Mouse (Mus musculus) heart, postnatal 4 days (tissue): Measurements from ENCODE around the gene Rassf7. TPM values are rescaled to one million over a fixed set of nuclear protein-coding genes. Genes with fewer than 3 reads are reported as not detected.
A peak's percentile ranks its signal among the peaks of the same experiment; 100 is the strongest.
"Not testable (repeated sequence)": the region's sequence is repeated elsewhere in the genome, so short reads cannot be mapped to it uniquely, and the experiment has no call there.

ENCODE experiments used
- DNase-seq: peaks from one replicate; pipeline ENCODE4 v3.0.0; 2021
- microRNA-seq, 2 experiments: library from miRNA; unstranded; fragments of <30 nt; microRNA quantifications; one replicate each; pipeline ENCODE4 v1.2.0; 2021 to 2022
- total RNA-seq, 2 experiments: library from RNA; stranded (reverse); gene quantifications; 2 replicates each; pipeline ENCODE4 v1.2.3; 2021

Rassf7 gene
- total RNA-seq, 2 experiments from 2014 or later, result 4.1 to 6.1 TPM

DNA sequence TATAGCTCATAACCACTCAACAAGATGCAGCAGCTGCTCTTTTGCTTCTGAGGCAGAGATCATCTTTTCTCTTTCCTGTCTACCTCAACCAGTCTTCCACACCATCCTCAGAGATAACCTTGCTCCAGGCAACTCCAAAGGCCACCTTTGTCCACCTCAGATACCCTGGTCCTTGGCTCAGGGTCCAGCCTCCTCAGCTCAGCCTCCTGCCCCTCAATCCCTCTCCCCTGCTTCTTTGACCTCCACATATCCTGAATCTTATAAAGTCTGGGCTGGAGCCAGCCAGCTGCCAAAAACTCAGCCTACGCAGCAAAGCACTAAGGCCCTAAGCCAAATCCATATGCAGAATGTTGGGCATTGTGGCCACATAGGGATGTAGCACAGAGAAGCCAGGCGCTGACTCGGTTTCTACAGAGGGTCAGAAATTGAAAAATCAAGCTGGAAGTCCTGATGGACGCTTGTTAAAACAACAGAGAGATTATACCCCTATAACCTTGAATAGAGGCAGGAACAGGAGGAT is 7.1 kb downstream of the Rassf7 start:
- no peak for DNase-seq

DNA sequence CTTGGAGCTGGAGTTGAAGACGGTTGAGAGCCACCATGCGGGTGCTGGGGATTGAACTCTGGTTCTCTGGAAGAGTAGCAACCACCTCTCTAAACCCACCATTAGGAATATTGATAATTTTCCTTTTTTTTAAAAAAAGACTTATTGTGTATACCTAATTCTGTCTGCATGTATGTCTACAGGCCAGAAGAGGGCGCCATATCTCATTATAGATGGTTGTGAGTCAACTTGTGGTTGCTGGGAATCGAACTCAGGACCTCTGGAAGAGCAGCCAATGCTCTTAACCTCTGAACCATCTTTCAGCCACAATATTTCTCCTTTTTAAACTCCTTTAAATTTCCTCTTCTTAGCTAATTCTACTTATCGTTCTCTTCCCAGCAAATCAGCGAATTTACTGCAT is 10.9 kb downstream of the Rassf7 start:
- no peak for DNase-seq

DNA sequence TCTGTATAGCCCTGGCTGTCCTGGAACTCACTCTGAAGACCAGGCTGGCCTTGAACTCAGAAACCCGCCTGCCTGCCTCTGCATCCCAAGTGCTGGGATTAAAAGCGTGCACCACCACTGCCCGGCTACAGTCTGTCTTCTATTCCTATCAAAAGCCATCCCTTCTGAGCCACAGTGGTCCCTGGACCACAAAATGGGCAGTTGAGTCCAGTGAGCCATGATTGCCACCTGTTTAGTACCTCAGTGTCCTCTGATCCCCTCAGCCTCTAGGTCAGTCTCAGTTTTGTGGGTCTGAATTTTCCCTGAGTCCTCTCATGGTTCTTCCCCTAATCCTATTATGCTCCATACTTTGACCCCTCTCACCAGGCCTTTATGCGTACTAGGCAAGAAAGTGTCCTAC is 12.1 kb downstream of the Rassf7 start:
- DNase-seq, result no peak

- peak; percentile 97 for DNase-seq
Measured at GRCm38 (mm10) chr7:141228279-141229067, 12.8 kb downstream of the Rassf7 start, which contains the start of gene Phrf1. Gene Phrf1, plus strand, starts transcription at chr7:141228784.

DNA sequence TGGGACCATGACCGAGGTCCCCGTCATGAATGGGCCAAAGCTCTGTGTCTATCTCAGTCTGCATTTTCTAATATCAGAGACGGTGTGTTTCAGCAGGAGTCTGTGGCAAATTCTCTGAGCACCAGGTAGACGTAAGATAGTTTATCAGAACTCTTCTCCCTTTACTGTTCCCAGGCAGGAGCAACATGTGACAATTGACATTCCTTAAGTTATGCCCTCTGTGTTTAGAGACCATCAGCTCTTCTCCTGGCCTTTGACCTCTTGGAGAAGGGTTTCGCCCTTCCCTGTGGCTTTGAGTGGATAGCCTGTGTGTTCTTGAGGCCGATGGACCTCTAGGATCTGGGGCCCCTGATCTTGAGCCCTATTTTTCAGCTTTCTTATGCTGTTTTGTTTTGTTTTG is 14.0 kb downstream of the Rassf7 start:
- no peak for DNase-seq

DNA sequence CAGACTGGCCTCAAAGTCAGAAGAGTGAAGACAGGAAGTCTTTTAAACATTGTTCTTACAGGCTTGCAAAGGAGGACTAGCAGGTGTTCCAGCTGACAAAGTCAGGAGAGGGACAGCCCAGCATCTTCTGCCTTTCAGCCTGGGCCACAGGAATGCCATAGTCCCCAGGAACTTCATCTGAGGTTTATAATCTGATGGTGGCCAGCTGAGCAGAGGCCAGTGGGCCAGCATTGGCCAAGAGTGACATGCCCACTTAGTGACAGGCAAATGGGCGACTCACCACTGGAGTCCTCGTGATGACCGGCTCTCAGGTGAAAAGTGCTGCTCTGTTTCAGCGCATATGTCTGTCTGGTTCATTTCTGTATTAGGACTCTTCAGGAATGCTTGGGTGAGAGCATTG is 14.9 kb downstream of the Rassf7 start:
- no peak for DNase-seq

DNA sequence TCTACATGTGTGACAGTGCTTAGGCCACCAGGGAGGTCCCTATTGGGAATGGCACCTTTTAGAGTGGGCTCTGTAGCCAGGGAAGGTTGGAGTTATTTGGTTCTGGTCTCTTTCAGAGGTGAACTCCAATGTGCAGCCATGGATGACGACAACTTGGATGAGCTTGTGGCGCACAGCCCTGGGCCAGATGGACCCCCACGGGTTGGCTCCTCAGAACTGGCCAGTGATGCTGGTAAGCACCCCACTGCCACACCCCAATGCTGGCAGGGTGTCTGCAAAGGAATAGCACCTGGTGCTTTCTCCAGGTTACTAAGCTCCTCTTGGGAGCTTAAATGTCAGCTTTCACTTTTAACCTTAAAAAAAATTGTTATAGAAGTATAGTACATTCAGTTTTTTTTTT is 15.5 kb downstream of the Rassf7 start:
- DNase-seq, result no peak

DNA sequence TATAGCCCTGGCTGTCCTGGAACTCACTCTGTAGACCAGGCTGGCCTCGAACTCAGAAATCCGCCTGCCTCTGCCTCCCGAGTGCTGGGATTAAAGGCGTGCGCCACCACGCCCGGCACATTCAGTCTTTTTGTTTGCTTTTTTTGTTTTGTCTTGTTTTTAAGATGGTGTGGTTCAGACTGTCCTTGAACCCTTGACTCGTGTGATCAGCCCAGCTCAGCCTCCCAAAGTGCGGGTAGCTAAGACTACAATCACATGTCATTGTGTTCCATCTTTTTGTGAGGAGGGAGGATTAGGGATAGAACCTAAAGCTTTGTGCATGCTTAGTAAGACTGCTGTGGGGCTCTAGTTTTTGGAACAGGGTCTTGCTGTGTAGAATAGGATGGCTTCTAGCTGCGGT is 15.9 kb downstream of the Rassf7 start:
- DNase-seq, result no peak

- DNase-seq, result not testable (repeated sequence)
Measured at GRCm38 (mm10) chr7:141250486-141250885, 34.8 kb downstream of the Rassf7 start.

- no peak for DNase-seq
Measured at GRCm38 (mm10) chr7:141256159-141256558, 40.5 kb downstream of the Rassf7 start.

DNA sequence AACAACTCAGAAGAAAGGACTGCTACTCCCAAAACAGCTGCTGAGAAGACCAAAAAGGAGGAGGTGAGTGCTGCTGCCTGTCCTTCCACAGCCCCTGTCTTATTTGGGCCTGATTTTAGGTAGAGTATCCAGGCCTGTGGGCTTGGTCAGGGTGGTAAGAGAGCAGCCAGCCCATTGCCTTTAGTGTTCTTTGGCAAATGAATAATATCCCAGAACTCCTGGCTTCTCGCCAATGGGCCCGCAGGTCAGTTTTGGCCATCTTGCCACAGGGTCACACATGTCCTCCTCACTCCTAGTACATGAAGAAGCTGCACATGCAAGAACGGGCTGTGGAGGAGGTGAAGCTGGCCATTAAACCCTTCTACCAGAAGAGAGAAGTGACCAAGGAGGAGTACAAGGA is 45.8 kb downstream of the Rassf7 start:
- no peak for DNase-seq

- DNase-seq, result peak; percentile 8
Measured at GRCm38 (mm10) chr7:141263640-141264039, 48.0 kb downstream of the Rassf7 start.

DNA sequence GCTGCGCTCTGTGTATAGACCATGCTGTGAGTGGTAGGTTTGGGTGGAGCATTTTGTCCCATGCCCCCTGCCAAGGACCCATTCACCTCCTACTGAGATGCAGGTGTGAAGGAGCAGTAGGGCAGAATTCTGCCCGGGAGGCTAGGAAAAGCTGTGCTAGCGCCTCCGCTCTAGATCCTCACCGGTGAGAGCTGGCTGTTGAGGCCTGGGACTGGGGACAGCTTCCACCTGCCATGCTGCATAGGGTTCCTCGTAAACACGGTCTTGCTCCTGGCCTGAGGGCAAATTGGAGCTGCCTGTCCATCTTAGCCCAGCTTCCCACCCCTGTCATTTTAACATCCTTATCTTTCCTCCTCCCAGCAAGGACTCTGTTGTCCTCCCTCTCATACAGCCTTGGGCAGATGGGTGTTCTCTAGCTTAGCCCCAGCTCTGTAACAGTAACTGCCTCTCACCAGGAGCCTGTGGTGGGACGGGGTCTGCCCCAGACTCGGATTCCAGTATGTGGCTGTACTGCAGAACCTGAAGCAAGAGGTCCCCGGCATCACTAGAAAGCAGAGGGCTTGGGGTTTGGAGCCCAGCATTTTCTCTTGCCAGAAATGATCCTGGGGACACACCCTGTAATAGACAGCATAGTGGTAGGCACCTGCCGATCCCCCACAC is 48.5 kb downstream of the Rassf7 start:
- DNase-seq, result no peak

DNA sequence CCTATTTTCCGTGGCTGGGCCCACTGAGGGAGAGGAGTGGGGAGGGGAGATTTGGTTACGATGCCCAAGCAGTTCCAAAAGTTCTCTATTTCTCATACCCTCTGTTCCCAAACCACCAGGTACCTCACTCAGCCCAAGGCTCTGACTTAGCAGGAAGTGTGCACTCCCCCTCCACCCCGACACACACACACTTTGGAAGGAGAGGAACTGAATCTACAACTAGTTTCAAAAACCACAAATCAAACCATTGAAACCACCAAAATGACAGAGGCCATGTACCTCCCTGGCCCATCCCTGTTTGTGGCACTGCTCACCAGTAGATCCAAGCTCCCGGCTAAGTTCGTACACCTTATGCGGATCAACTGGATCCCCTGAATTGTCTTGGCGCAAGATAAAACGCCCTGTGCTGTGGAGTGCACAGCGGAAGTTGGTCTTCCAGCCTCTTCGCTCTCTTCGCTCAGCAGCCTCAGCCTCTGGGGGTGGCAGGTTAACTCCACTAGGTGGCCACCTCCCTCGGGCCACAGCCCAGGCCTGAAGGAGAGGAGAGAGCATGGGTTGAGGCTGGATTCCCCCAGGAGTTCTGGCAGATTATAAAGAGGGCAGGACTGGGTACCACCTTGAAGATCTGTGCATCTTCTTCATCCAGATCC is 49.2 kb downstream of the Rassf7 start:
- peak; percentile 55 for DNase-seq

- no peak for DNase-seq
Measured at GRCm38 (mm10) chr7:141265411-141265738, 49.7 kb downstream of the Rassf7 start.

DNA sequence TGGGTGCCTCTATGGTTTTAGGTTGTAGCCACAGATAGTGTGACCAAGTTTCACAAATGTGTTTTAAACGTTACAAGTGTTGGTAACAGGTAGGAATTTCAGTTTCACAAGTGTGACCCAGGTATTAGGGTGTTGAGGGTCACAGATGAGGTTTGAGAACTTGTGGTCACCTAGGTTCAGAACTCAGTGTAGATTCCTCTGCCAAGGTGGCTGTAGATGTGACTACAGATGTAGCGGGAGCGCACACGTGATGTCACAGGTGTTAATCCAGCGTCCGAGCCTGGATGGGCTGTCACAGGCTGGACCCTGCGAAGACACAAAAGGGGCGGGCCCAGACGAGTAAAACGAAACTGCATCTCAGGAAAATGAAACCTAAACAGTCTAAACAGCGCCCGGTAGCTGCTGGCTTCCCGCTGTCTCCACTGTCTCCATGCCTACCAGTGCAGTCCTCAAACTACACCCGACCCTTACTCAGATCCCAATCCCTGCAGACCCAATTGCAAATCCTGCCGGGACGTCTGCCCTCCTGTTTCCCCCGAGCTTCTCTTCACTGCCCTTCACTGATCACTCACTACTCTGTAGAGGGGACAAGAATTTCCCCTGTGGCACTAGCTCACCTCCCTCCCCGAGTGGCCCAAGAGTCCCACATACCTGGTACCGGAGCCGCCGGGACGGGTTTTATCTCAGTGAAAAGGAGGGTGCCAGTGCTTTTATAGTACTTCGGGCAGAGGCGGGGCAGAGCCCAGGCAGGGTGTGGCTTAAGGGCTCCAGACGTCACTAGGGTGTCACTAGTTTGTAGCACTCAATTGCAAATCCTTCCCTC is 50.3 kb downstream of the Rassf7 start, which contains the start of gene Irf7:
Irf7 (minus strand) TSS at position 743 of the 823 bp plus-strand sequence.
- peak; percentile 65 for DNase-seq

Small RNA genes within 50 kb of the gene (microRNA-seq; reads per million reads assigned to microRNA genes)
- gene Mir210, result 802 to 1,491 reads per million in 2 experiments

Other genes with a start within 250 kb of the Rassf7 start
- 1 to 10 TPM; 2.6 to 3.0 TPM for gene Ifitm1, start 248.6 kb upstream of the Rassf7 start, total RNA-seq
- 10 to 100 TPM; 79.3 to 83.8 TPM for gene Ifitm3, start 205.1 kb upstream of the Rassf7 start, total RNA-seq
- under 1 TPM in 1 of 2 experiments, not detected in 1; 0.56 TPM for gene Ifitm6, start 197.9 kb upstream of the Rassf7 start, total RNA-seq
- gene Gm17387, start 186.7 kb upstream of the Rassf7 start, total RNA-seq, result not detected
- gene B4galnt4, start 154.8 kb upstream of the Rassf7 start, total RNA-seq, result under 1 TPM; 0.26 to 0.54 TPM
- gene Pkp3, start 137.6 kb upstream of the Rassf7 start, total RNA-seq, result under 1 TPM in 1 of 2 experiments, not detected in 1; 0.23 TPM
- 1 to 10 TPM; 3.3 to 4.3 TPM for gene Sigirr, start 115.3 kb upstream of the Rassf7 start, total RNA-seq
- under 1 TPM in 1 of 2 experiments, not detected in 1; 0.20 TPM for gene Ano9, start 98.1 kb upstream of the Rassf7 start, total RNA-seq
- gene Ptdss2, start 93.5 kb upstream of the Rassf7 start, total RNA-seq, result 10 to 100 TPM; 40.2 to 42.5 TPM
- gene Rnh1, start 43.0 kb upstream of the Rassf7 start, total RNA-seq, result 10 to 100 TPM; 73.9 to 84.0 TPM
- 100 to 1,000 TPM; 105 to 119 TPM for gene Hras, start 21.9 kb upstream of the Rassf7 start, total RNA-seq
- gene Lrrc56, start 21.7 kb upstream of the Rassf7 start, total RNA-seq, result 1 to 10 TPM; 4.3 to 4.5 TPM
- gene Lmntd2, start 1.8 kb upstream of the Rassf7 start, total RNA-seq, result not detected
- 10 to 100 TPM; 44.3 to 52.2 TPM for gene Phrf1, start 12.9 kb downstream of the Rassf7 start, total RNA-seq
- 1 to 10 TPM; 1.3 to 1.4 TPM for gene Irf7, start 50.6 kb downstream of the Rassf7 start, total RNA-seq
- gene Cdhr5, start 60.9 kb downstream of the Rassf7 start, total RNA-seq, result not detected
- not detected for gene Sct, start 63.3 kb downstream of the Rassf7 start, total RNA-seq
- not detected for gene Drd4, start 76.1 kb downstream of the Rassf7 start, total RNA-seq
- gene Deaf1, start 111.8 kb downstream of the Rassf7 start, total RNA-seq, result 10 to 100 TPM; 27.8 to 30.6 TPM
- 10 to 100 TPM; 15.9 to 16.3 TPM for gene Tmem80, start 111.9 kb downstream of the Rassf7 start, total RNA-seq
- gene Eps8l2, start 123.0 kb downstream of the Rassf7 start, total RNA-seq, result 1 to 10 TPM; 1.9 TPM
- gene Taldo1, start 176.3 kb downstream of the Rassf7 start, total RNA-seq, result 100 to 1,000 TPM; 126 to 134 TPM
- gene Gatd1, start 198.3 kb downstream of the Rassf7 start, total RNA-seq, result 10 to 100 TPM; 12.5 to 12.9 TPM
- 1 to 10 TPM; 1.5 to 1.6 TPM for gene Cend1, start 213.6 kb downstream of the Rassf7 start, total RNA-seq
- gene Slc25a22, start 222.0 kb downstream of the Rassf7 start, total RNA-seq, result 10 to 100 TPM; 30.5 to 32.3 TPM
- 1 to 10 TPM; 5.9 to 6.4 TPM for gene Pidd1, start 228.2 kb downstream of the Rassf7 start, total RNA-seq
- gene Rplp2, start 231.5 kb downstream of the Rassf7 start, total RNA-seq, result 1,000 to 10,000 TPM; 1,146 to 1,184 TPM
- gene Pnpla2, start 239.3 kb downstream of the Rassf7 start, total RNA-seq, result 100 to 1,000 TPM; 118 to 127 TPM
- gene Cracr2b, start 245.2 kb downstream of the Rassf7 start, total RNA-seq, result 10 to 100 TPM; 17.6 to 20.1 TPM